Mouse (Mus musculus): ENCODE results near the gene Ank3. TPM values are rescaled to one million over a fixed set of nuclear protein-coding genes. Genes with fewer than 3 reads are reported as not detected.

Ank3 gene
- polyA plus RNA-seq, 1 experiment: 9.3 TPM

DNA sequence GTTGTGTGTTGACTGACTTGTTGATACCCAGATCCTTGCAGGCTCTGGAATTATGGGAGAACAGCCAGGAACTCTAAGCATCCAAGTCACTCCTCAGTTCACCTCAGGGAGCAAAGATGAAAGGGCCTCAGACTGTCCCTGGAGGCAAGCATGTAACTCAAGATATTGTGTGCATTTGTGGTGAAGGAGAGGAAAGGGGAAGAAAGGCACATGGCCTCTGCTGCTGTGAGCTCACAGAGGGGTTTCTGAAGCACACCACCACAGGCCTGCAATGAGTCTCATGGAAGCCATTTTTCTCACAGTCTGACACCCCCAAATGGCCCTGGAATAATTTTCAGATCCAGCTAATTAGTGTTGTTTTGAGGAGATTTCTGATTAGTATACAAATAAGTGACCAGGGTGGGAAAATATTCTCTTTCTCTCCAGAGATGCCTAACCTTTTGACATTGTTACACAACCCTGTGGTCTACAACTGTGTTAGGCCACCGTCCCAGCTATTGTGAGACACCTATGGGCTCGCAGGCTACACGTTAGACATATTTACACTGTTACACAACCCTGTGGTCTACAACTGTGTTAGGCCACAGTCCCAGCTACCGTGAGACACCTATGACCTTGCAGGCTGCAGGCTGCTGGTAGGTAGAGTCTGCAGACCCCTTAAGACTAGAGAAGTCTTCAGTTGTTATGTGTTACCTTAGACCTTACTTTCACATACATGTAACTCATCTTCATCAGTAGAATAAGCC lies 485.5 kb downstream of the Ank3 start:
- peak overlapping the region; percentile 56 for H3K27ac ChIP-seq (ENCODE audit: control insufficient read depth, insufficient read depth, low read depth, low read length, poor library complexity)
- no peak overlapping the region for H3K4me3 ChIP-seq (replicated peaks; ENCODE audit: control insufficient read depth, low read depth, low read length)
- WGBS: 26% methylated on average over 4 of the region's 4 CpGs
- H3K4me1 ChIP-seq (ENCODE audit: control insufficient read depth, insufficient read depth, low read length): peaks cover 3% of the 10 kb centered on the region; the same call in 1 of the 2 replicates
- TF ChIP-seq CTCF (IDR thresholded peaks at IDR 0.05; ENCODE audit: control insufficient read depth, insufficient read depth, low read length): no peak
- TF ChIP-seq POLR2A (IDR thresholded peaks at IDR 0.05; ENCODE audit: borderline replicate concordance, control insufficient read depth, low read depth, low read length): no peak

GRCm38 (mm10) chr10:69888399-69888798 lies 489.8 kb downstream of the Ank3 start:
- Histone ChIP-seq H3K27ac (ENCODE audit: control insufficient read depth, insufficient read depth, low read depth, low read length, poor library complexity) (no peak overlapping the region), H3K4me1 (ENCODE audit: control insufficient read depth, insufficient read depth, low read length) (peaks cover 3% of the 10 kb centered on the region; the same call in 1 of the 2 replicates), H3K4me3 (replicated peaks; ENCODE audit: control insufficient read depth, low read depth, low read length) (no peak overlapping the region)
- 26% methylated on average over 4 of the region's 4 CpGs for WGBS
- TF ChIP-seq CTCF (IDR thresholded peaks at IDR 0.05; ENCODE audit: control insufficient read depth, insufficient read depth, low read length) (no peak), POLR2A (IDR thresholded peaks at IDR 0.05; ENCODE audit: borderline replicate concordance, control insufficient read depth, low read depth, low read length) (no peak)

- H3K27ac ChIP-seq (ENCODE audit: control insufficient read depth, insufficient read depth, low read depth, low read length, poor library complexity): no peak overlapping the region
- H3K4me3 ChIP-seq (replicated peaks; ENCODE audit: control insufficient read depth, low read depth, low read length): no peak overlapping the region
- WGBS: 18% methylated on average over 6 of the region's 6 CpGs
- TF ChIP-seq CTCF (IDR thresholded peaks at IDR 0.05; ENCODE audit: control insufficient read depth, insufficient read depth, low read length): no peak
- no peak for TF ChIP-seq POLR2A (IDR thresholded peaks at IDR 0.05; ENCODE audit: borderline replicate concordance, control insufficient read depth, low read depth, low read length)
- no peaks in the 10 kb centered on the region; the same call in 1 of the 2 replicates for H3K4me1 ChIP-seq (ENCODE audit: control insufficient read depth, insufficient read depth, low read length)
Measured at GRCm38 (mm10) chr10:69889779-69890178, 491.2 kb downstream of the Ank3 start.

DNA sequence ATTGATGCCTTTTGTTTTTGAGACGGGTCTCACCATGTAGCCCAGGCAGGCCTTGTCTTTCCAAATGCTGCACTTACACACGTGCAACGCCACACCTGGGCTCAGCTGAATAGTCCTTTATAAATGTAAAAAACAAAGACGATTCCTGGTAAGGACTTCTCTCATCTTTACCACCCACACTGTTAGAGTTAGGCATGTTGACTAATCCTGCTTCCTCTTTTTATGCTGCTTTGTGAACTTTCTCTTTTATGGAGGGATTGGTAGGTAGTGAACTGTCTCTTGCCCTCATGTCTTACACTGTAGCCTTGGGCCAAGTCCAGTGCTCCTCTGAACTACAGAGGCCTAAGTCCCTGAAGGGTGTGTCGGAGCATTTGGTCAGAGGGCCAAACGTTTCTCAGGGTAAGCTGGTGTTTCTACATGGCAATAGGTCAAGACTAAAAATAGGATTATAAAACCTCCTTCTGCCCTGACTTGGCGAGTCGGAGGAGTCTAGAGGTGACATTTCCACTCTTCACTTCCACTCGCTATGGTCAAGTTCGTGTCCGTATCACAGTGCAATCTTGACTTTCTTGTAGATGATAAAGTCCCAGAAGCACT lies 491.9 kb downstream of the Ank3 start:
- H3K27ac ChIP-seq (ENCODE audit: control insufficient read depth, insufficient read depth, low read depth, low read length, poor library complexity): no peak overlapping the region
- TF ChIP-seq CTCF (IDR thresholded peaks at IDR 0.05; ENCODE audit: control insufficient read depth, insufficient read depth, low read length): no peak
- no peak for TF ChIP-seq POLR2A (IDR thresholded peaks at IDR 0.05; ENCODE audit: borderline replicate concordance, control insufficient read depth, low read depth, low read length)
- WGBS: 66% methylated on average over 11 of the region's 11 CpGs
- H3K4me3 ChIP-seq (replicated peaks; ENCODE audit: control insufficient read depth, low read depth, low read length): no peak overlapping the region
- H3K4me1 ChIP-seq (ENCODE audit: control insufficient read depth, insufficient read depth, low read length): no peaks in the 10 kb centered on the region; the same call in 1 of the 2 replicates

GRCm38 (mm10) chr10:69892162-69892561 lies 493.6 kb downstream of the Ank3 start:
- 84% methylated on average over 18 of the region's 18 CpGs for WGBS
- TF ChIP-seq CTCF (IDR thresholded peaks at IDR 0.05; ENCODE audit: control insufficient read depth, insufficient read depth, low read length): no peak
- no peak for TF ChIP-seq POLR2A (IDR thresholded peaks at IDR 0.05; ENCODE audit: borderline replicate concordance, control insufficient read depth, low read depth, low read length)
- no peak overlapping the region for H3K4me3 ChIP-seq (replicated peaks; ENCODE audit: control insufficient read depth, low read depth, low read length)
- H3K4me1 ChIP-seq (ENCODE audit: control insufficient read depth, insufficient read depth, low read length): no peaks in the 10 kb centered on the region
- H3K27ac ChIP-seq (ENCODE audit: control insufficient read depth, insufficient read depth, low read depth, low read length, poor library complexity): no peak overlapping the region

GRCm38 (mm10) chr10:69895606-69896005 lies 497.0 kb downstream of the Ank3 start:
- WGBS: 68% methylated on average over 9 of the region's 9 CpGs
- no peak for TF ChIP-seq POLR2A (IDR thresholded peaks at IDR 0.05; ENCODE audit: borderline replicate concordance, control insufficient read depth, low read depth, low read length)
- no peak for TF ChIP-seq CTCF (IDR thresholded peaks at IDR 0.05; ENCODE audit: control insufficient read depth, insufficient read depth, low read length)
- no peak overlapping the region for H3K4me3 ChIP-seq (replicated peaks; ENCODE audit: control insufficient read depth, low read depth, low read length)
- no peak overlapping the region for H3K27ac ChIP-seq (ENCODE audit: control insufficient read depth, insufficient read depth, low read depth, low read length, poor library complexity)
- H3K4me1 ChIP-seq (ENCODE audit: control insufficient read depth, insufficient read depth, low read length): no peaks in the 10 kb centered on the region; the same call in 1 of the 2 replicates

GRCm38 (mm10) chr10:69897927-69898326 lies 499.4 kb downstream of the Ank3 start:
- no peak overlapping the region for H3K4me3 ChIP-seq (replicated peaks; ENCODE audit: control insufficient read depth, low read depth, low read length)
- TF ChIP-seq CTCF (IDR thresholded peaks at IDR 0.05; ENCODE audit: control insufficient read depth, insufficient read depth, low read length) (no peak), POLR2A (IDR thresholded peaks at IDR 0.05; ENCODE audit: borderline replicate concordance, control insufficient read depth, low read depth, low read length) (no peak)
- WGBS: 51% methylated on average over 5 of the region's 5 CpGs
- no peaks in the 10 kb centered on the region; the same call in 1 of the 2 replicates for H3K4me1 ChIP-seq (ENCODE audit: control insufficient read depth, insufficient read depth, low read length)
- no peak overlapping the region for H3K27ac ChIP-seq (ENCODE audit: control insufficient read depth, insufficient read depth, low read depth, low read length, poor library complexity)

DNA sequence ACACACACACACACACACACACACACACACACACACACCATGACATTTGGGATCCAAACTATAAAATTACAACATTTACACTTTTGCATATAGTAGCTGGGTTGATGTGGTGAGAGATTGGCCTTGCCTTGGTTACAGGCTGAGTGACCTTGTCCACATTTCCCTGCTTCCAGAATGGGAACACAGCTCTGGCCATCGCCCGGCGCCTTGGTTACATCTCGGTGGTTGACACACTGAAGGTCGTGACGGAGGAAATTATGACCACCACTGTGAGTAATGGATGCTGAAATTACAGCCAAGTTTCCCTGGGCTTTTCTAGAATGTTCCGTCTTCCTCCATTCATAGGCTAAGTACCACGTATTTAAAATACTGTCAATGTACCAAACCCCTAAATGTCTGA lies 500.2 kb downstream of the Ank3 start:
- TF ChIP-seq CTCF (IDR thresholded peaks at IDR 0.05; ENCODE audit: control insufficient read depth, insufficient read depth, low read length): no peak
- Histone ChIP-seq H3K27ac (ENCODE audit: control insufficient read depth, insufficient read depth, low read depth, low read length, poor library complexity) (no peak overlapping the region), H3K4me3 (replicated peaks; ENCODE audit: control insufficient read depth, low read depth, low read length) (no peak overlapping the region), H3K4me1 (ENCODE audit: control insufficient read depth, insufficient read depth, low read length) (no peaks in the 10 kb centered on the region; the same call in 1 of the 2 replicates)
- 88% methylated on average over 8 of the region's 8 CpGs for WGBS
